Mouse (Mus musculus) left cerebral cortex, postnatal 14 days (tissue): ENCODE measurements around the gene Cd46. TPM values are rescaled to one million over a fixed set of nuclear protein-coding genes. Genes with fewer than 3 reads are reported as not detected.

ENCODE experiments used
- DNase-seq, 2 experiments: peaks; one replicate each; pipeline ENCODE4 v3.0.0; 2021 to 2022; ENCODE audit warnings: low spot score in 2 of 2, mixed read lengths in 1 of 2
- intact Hi-C: fragments of 180-260 bp; cut with DNase I; formaldehyde crosslinking; loops from one replicate; pipeline ENCODE4 v1.15.1; 2025
- microRNA-seq, 2 experiments: library from miRNA; unstranded; fragments of <30 nt; microRNA quantifications; one replicate each; pipeline ENCODE4 v1.2.0; 2022
- total RNA-seq, 2 experiments: library from RNA; stranded (reverse); gene quantifications; 2 replicates each; pipeline ENCODE4 v1.2.3; 2021

The Cd46 gene
- total RNA-seq, 2 experiments from 2014 or later: 4.9 to 6.3 TPM

DNA sequence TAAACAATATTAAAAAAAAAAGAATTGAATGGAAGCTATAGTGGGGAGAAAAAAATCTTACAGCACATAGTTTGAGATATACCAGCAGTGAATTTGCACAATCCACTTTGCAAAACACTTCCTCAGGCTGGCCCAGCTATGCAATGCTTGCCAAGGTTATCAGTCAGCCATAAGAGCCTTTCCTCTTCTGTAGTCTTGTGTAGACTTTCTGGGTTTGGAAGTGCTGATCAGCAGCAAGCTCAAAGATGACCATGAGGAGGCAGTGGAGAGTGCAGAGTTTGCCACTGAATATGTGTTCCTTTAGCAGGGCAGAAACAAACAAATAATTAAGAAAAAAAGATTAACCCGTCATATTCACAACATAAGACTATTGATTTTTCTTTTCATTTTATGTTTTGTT is 103.0 kb downstream of the Cd46 start:
- DNase-seq: no peak
- intact Hi-C loops: no loop called here

Small RNAs within 50 kb of the gene (microRNA-seq; reads per million reads assigned to microRNA genes)
- 33.3 to 46.7 reads per million in 2 experiments for gene Mir29b-2
- 165 to 303 reads per million in 2 experiments for gene Mir29c

Other genes with a start within 250 kb of the Cd46 start
- gene Cd34, start 153.4 kb downstream of the Cd46 start, total RNA-seq: 10 to 100 TPM; 49.2 to 55.2 TPM
- 10 to 100 TPM; 34.7 to 35.5 TPM for gene Cr1l, start 39.3 kb upstream of the Cd46 start, total RNA-seq
- 1 to 10 TPM in 1 of 2 experiments, under 1 TPM in 1; 0.22 to 1.6 TPM for gene Cr2, start 84.5 kb upstream of the Cd46 start, total RNA-seq